Mouse (Mus musculus): ENCODE results near the gene Cops9.

Gene Cops9

DNA sequence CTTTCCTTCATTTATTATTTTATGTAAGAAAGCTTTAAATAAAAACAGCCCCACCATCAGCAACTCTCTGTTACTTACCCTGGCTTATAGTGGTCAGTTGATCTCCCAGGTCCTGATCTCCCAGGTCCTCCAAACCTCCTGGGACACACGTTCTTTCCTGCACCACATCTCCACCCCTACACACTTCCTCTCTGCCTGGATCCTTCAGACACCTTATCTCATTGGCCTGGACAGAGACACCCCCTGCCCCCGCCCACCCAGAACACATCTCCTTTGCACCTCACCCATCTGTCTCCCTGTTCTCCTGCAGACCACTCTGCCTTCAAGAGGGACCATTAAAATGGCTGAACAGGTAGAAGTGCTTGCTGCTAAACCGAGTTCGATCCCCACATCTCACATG is 5.2 kb upstream of the Cops9 start:
- no peak for DNase-seq (ENCODE audit: inconsistent age in 2 of 2, low spot score in 1 of 2)

DNA sequence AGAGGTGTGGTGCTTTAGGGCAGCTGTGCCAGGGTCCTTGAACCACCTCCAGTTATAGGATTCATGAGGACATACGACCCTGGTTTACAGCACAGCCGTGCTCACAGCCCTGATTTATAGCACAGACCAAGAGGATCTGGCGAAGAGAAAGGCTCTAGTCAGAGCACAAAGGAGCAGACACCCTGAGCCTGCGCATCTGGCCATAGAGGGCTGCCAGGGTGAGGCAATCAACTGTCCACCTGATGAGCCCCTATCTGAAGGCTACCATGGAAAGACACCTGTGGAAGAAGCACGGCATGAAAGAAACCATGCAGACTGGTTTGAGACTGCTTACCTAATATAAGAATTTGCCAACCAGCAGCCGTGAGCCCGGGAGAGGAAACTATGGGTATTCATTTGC is 4.8 kb upstream of the Cops9 start:
- DNase-seq (ENCODE audit: inconsistent age in 2 of 2, low spot score in 1 of 2): peak; percentile 12 to 52

DNA sequence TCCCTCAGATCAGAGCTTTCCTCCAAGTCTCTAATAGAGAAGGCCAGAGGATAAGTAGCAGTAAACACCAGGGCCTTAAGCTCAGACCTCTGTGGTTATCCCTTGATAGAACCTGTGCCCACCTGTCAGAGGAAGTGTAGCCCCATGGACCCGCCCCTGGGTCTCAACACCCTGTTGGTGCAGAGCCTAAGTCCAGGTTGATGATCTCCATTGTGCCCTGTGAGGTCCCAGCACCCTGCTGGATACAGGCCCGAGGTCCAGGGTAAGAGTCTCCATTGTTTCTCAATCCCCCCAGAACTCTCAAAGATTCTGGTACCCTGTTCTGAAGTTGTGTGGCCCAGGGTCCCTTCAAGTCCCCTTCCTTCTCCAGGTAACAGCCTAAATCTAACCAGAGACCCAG is 4.3 kb upstream of the Cops9 start:
- no peak for DNase-seq (ENCODE audit: inconsistent age in 2 of 2, low spot score in 1 of 2)

DNA sequence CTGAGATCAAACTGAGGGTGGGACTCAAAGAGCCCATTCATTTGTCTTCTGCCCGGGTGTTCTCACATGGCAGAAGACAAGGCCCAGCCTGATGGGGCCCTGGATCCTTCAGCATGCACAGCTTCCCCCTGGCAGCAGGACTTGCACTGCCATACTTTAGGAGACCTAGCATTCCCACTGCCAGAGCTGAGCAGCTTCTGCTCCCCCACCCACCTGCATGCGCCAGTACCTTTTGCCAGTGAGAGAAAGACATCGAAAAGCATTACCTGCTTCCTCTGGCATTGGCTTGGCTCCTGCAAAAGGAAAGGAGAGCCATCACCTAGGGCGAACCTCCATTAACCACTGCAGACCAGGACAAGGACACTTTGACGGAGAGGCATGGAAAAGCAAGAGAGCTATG is 3.1 kb upstream of the Cops9 start:
- no peak for DNase-seq (ENCODE audit: inconsistent age in 2 of 2, low spot score in 1 of 2)

DNA sequence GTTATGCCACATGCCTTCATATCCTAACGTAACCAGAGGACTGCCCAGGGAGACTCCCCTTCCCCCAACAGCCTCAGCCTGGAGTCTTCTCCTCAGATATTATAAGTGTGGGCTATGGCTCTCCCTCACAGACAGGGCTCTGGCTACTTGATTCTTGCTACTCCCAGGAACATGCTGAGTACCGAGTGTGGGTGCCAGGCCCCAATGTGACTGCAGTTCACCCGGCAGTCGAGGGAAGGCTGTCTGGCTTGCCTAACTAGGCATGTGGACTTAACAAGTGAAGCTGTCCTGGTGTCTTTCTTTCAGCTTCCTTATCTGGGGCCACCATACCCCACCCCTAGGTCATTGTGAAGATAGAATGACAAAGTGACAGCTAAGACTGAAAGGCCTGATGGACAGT is 1.9 kb upstream of the Cops9 start:
- DNase-seq (ENCODE audit: inconsistent age in 2 of 2, low spot score in 1 of 2): peak; percentile 7 to 18

DNA sequence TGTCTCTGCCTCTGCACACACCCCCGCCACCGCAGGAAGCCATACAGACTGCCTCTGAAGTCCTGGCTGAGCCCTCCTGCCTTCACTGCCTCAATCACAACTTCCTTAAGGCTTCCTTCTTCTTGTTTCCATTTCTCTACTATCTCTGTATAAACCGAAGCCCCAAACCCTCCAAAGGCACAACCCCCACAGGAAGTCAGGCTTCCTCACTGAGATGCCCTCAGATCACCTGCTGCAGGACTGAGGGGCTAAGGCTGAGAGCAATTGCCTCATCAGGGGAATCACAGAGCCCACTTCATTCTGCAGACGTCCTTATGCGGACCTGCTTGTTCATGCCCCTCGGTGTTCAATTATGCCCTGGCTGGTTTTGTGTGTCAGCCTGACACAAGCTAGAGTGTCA is 1.4 kb downstream of the Cops9 start:
- DNase-seq (ENCODE audit: inconsistent age in 2 of 2, low spot score in 1 of 2): peak in 1 of 2 experiments; percentile 16

DNA sequence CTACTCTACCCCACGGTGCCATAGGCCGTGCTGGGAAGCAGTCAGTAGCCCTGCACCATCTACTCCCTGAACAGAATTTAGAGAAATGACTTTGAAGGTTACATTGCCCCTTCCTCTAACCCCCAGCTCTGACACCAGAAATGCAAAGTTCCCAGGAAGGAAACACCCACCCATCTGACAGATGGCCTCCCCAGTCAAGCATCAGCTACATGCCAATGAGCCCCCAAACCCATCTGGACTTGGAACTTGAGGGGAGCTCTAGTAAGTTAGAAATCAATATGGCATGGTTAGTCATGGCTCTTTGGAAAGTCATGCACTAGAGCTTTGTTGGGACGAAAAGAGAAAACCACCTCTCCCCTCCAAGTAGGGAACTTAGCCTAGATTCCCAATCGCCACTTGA is 3.0 kb downstream of the Cops9 start:
- no peak for DNase-seq (ENCODE audit: inconsistent age in 2 of 2, low spot score in 1 of 2)

DNA sequence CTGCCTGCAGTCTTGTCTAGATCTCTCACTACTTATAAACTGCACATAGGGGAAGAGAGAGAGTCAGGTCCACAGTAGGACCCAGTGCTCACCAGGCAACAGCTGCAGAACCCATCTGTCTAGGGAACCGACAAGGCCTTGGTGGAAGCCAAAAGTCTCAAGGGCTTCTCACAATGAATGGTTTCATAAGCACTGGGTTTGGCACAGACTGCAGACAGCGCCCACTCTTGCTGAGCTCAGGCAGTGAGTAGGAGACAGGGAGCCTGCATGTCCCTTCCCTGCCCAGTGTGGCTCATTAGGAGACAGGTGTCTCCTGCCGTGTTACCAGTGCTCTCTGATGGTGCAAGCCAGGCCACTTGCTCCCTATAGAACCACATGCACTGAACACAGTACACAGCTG is 3.6 kb downstream of the Cops9 start:
- DNase-seq (ENCODE audit: inconsistent age in 2 of 2, low spot score in 1 of 2): peak in 1 of 2 experiments; percentile 86

DNA sequence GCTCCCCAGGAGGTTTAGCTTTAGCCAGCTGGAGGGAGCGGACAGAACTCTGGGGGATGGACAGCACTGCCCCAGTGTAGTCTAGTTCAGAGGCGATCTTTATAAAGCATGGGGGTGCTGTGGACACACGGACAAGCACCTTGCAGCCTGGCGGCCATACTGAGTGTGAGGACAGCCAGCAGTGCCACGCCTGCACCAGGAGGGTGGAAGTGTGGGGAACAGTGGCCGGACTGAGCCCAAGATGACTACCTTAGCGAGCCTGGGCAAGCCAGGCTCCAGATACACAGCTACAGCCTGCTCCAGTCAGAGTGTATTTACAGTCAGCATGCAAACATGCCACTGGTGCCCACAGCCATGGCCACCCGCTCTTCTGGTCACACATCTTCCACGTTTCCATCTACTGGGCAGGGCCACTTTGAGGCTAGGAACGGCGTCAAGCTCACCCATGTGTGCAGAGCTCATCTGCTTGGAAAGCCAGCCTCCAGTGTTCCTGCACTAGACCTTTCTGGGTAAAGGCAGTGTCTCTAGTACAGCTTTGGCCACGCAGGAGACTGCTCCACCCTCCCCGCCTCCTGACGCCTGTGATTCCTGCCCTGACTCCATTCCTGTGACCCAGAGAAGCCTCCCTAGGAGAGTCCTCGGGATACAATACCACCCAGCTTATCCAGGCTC is 4.1 kb downstream of the Cops9 start:
- no peak for DNase-seq (ENCODE audit: inconsistent age in 2 of 2, low spot score in 1 of 2)

DNA sequence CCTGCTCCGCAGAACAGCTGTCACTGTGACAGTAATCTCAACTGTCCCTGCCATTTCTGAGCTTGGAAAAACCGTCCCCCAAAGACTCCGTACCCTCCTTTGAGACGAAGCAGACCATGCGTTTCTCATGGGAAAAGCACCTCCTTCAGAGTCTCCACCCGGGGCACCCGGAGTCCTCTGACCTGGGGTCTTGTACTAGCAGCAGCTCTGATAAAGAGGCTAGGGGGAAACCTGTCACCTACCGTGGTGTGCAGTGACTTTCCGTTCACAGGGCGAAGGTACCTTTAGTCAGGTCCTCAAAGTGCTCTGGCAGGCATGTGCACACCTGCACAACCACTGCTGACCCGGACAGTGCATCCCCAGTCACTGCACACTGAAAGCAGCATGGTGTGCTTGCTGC is 5.1 kb downstream of the Cops9 start:
- DNase-seq (ENCODE audit: inconsistent age in 2 of 2, low spot score in 1 of 2): peak in 1 of 2 experiments; percentile 20

DNA sequence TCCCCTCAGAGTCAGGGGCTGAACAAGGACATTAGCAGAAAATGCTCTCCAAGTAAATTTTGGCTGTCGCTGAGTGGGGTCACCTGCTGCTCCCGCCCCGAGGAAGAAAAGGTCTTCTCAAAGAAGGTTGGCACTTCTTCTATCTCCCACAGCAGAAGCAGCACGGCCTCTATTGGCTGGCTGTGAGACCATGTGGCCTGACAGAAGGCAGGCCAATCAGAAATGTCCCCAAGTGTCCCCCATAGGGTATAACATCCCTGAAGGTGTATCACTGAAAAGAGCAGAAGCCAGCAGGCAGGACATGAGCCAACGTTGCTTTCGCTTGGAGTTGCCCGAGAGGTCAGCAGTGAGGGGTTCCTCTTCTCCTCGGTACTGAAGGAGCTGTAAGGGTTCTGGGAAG is 5.8 kb downstream of the Cops9 start:
- peak in 1 of 2 experiments; percentile 25 for DNase-seq (ENCODE audit: inconsistent age in 2 of 2, low spot score in 1 of 2)

DNA sequence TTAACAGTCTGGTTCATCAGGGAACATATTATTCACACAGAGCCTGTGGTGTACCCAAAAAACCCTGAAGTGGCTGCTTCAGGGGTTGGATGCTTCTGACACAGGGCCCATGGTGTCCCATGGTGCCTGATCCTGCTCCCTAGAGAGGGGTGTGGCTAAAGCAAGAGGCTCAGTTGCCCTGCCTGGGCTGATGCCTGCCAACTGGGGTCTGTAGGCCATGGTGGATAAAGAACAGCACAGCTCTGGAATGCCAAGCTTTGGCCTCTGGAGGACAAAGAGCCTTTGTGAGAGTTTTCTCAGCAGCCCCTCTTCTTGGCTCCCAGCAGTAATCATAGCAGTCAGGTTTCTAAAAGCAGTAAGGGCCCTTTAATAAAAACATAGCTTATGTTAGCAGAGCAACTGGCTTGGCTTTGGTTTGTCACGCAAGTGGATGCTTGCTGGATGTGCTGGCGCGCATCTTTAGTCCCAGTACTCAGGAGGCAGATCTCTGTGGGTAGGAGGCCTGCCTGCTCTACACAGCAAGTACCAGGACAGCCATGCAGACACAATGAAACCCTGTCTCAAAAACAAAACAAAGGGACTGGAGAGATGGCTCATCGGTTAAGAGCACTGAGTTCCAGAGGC is 6.7 kb downstream of the Cops9 start:
- DNase-seq (ENCODE audit: inconsistent age in 2 of 2, low spot score in 1 of 2): peak in 1 of 2 experiments; percentile 27

DNA sequence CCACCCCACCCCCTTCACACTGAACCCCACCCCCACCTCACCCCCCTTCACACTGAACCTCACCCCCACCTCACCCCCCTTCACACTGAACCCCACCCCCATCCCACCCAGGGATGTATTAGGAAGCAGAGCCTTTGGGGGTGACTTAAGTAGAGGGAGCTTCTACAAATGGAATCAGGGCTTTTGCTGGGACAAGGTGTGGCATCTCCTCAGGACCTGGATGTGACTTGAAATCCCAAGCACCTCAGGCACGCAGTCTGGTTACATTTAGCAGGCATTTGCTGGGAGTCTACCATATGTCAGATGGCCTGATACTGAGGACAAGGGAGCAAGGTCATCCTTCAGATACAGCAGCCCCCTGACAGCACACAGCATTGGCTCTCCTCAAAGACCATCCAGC is 7.2 kb downstream of the Cops9 start:
- DNase-seq (ENCODE audit: inconsistent age in 2 of 2, low spot score in 1 of 2): peak in 1 of 2 experiments; percentile 15

DNA sequence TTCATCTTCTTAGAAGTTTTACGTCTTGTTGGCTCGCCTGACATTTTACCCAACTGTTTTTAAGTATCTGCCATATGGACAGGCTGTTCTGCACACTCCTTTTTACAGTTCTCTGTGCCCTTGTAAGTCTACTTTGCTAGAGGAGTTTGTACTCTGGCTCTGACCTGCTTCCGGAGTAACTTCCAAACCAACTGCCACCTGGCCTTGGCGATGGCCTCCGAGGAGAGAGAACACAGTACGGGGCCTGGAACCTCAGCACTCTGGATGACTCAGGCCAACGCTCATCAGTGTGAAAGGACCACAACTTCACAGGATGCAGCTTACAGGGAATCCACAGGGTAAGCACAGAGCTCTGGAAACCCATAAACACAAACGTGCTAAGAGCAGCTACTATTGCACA is 8.1 kb downstream of the Cops9 start:
- DNase-seq (ENCODE audit: inconsistent age in 2 of 2, low spot score in 1 of 2): peak in 1 of 2 experiments; percentile 67

DNA sequence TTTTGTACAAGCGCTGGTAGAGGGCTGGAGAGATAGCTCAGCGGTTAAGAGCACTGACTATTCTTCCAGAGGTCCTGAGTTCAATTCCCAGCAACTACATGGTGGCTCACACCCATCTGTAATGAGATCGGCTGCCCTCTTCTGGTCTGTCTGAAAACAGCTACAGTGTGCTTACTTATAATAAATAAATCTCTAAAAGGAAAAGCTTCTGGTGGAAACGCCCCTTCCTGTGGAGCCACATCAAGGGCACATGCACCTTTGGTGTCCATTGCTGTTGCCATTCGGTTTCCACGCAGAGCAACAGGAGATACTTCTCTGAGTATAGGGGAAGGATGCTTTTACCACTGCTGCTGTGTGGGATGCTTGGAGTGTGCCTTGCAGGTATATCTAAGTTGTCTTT is 8.8 kb downstream of the Cops9 start:
- no peak for DNase-seq (ENCODE audit: inconsistent age in 2 of 2, low spot score in 1 of 2)

DNA sequence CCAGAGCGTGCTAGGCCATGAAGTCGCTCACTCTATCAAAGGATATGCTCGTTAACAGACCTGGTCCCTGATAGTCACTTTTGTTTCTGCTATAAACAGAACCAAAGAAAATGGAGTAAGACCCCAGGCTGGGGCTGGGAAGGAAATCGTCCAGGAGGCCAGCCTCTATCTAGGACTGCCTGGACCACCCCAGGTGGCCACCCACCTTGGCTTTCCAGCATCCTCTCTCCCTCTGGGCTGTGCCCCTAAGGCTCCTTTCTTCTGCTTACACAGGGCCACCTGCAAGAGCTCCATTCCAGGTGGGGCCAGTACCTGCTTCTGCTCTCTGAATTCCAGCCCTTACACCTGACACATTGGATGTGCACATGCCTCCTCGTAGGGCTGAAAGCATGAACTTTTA is 9.6 kb downstream of the Cops9 start:
- no peak for DNase-seq (ENCODE audit: inconsistent age in 2 of 2, low spot score in 1 of 2)

DNA sequence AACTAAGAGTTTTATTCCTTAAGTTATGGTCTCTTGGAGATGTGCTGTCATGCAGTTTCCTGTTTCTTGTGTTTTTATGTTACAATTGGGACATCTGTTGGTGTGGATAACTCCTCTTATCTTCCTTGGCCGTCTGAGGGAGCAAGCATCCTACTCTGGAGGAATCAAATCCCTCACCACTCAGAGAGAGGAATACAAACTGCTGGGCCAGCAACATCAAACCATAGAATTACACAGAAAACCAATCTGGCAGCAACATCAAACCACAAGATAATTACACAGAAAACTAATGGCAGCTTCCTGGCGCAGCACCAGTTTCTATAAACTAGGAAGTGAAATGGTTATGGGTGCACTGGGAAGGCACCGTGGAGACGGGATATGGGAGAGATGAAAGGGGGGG is 13.6 kb downstream of the Cops9 start:
- no peak for DNase-seq (ENCODE audit: inconsistent age in 2 of 2, low spot score in 1 of 2)

DNA sequence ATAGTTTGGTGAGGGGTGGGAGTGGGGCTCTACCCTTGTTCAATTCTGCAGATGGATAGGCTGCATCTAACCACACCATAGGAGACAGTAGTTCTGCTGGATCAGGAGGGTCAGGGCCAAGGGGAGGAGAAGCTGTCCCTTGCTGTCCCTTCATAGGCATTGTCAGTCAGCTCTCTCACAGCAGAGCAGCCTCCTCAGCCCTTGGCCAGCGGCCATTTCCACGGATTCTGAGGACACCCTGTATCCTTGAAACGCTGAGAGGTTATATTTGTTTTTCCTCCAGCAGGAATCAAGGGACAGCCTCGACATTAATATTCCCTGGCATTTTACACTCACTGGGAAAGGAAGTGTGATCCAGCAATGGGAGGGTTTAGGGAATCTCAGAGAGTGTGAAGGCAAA is 23.4 kb downstream of the Cops9 start:
- peak; percentile 91 to 95 for DNase-seq (ENCODE audit: inconsistent age in 2 of 2, low spot score in 1 of 2)

DNA sequence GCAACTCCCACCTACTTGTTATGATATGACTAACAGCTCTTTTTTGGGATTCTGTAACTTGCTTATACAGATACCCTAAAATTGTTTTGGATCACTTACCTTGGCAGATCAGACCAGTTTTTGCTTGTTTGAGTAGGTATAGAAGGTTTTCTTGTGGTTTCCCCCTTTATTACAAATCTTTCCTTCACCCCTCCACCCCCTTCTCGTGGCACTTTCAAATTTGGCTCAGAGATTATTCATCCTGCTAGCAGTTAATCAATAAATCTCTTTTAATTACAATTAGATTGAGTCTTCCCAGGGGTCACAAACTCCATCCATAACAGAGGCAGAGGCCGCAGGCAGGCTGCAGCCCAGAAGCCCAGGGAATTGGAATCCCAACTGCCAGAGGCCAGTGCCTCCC is 24.3 kb downstream of the Cops9 start, which contains the start of gene Olfr12:
TSS of gene Olfr12 (plus strand) at position 301 of the 400 bp plus-strand sequence.
- no peak for DNase-seq (ENCODE audit: inconsistent age in 2 of 2, low spot score in 1 of 2)

DNA sequence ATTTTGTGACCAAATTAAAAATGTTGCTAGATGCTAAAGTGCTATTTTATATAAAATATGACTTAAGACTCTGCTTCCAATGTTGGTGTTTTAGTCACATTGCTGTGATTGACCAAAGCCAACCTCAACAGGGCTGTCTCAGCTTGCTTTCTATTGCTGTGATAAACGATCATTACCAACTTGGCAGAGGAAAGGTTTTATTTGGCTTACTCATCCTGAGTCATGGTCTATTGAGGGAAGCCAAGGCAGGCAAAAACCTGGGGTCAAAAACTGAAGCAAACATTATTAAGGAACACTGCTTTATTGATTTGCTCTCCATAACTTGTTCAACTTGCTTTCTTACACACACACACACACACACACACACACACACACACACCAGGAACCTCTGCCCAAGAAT is 25.7 kb downstream of the Cops9 start:
- DNase-seq (ENCODE audit: inconsistent age in 2 of 2, low spot score in 1 of 2): peak; percentile 13 to 75

DNA sequence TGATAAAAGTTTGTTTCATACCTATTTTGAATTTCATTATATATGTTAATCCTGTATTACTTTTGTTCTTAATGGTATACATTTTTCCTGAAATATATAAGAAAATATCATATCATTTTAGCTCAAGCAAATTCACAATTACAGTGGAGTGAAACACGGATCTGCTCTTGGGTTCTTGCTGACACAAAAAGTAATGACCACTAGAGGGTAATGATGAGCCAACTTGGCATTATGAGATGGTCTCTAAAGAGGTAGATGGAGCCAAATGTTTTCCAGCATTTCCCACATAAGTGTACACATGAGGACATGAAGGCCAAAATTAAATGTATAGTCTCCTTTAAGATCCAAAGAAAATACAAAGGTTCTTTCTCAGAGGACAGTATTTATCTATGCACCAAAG is 27.3 kb downstream of the Cops9 start:
- DNase-seq (ENCODE audit: inconsistent age in 2 of 2, low spot score in 1 of 2): peak in 1 of 2 experiments; percentile 76

DNA sequence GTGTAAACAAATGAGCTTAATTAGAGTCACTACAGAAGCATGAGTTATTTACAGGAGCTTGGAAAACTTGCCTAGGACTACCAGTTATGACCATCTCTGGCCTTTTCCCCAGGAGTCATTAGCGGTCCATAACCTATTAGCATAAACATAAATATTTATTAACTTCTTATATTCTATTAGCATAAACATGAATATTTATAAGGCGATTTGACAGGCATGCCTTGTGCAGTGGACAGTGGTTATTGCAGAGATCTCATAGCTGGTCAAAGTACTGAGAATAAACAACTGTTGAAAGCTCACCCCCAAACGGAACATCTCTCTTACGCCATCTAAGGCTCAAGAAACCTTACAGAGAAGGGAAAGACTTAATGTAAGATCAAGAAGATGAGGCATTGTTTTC is 28.6 kb downstream of the Cops9 start:
- no peak for DNase-seq (ENCODE audit: inconsistent age in 2 of 2, low spot score in 1 of 2)

DNA sequence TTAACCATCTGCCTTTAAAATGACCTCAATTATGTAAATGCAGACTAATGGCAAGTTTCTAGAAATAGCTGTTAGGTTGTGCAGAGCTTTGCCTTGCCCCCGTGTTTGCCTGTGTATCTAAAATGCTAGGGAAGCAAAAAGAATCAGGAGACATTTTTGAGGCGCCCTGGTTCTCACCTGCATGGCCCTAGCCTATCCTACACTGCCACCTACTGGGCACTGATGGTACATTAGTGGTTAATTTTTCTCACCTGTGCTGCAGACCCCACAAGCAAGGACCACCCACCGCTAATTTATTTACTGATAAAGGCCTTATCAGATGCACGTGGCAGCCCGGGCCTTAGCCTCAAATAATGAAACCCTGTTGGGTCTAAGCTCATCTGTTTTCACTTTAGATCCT is 30.8 kb downstream of the Cops9 start:
- peak; percentile 49 to 87 for DNase-seq (ENCODE audit: inconsistent age in 2 of 2, low spot score in 1 of 2)
